Comparison of ENCODE assay signal across 9 mouse cellular contexts in the genomic region with DNA sequence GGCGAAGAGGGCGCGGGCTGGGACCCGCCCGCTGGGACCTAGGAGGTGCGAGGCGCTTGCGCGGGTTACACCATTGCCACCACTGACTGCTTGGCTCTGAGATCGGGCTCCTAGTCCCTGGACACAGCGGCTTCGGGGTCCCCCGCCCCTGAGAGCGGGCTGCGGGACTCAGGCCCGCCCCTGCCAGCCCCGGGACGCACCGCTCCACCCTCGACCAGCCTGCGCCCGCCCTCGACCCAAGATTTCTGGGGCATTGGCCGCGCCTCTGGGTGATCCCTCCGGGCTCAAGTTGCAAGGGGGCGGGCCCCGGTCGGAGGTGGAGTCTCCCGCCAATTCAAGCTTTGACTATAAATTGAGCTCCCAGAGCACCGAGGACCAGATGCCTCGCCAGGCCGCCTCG. TPM values are rescaled to one million over a fixed set of nuclear protein-coding genes. Genes with fewer than 3 reads are reported as not detected.
DNase-seq lines count a peak whose midpoint lies in the region; ATAC-seq lines count a peak whose summit lies in the region.
"Had no signal": no experiment of that assay in that cellular context is flagged by ENCODE, and none has a peak within 500 bp of the region (broad histone marks: within the 10 kb centered on the region; RNA-seq: fewer than 3 reads in every experiment).

TSS of gene Dio3 (plus strand) at position 216 of the 400 bp plus-strand sequence.

- no peaks in the 10 kb centered on the region for H3K9me3 ChIP-seq in heart, embryonic 11.5 days (replicated peaks; ENCODE audit: control insufficient read depth, low read length)
- no peaks in the 10 kb centered on the region for H3K9me3 ChIP-seq in heart, embryonic 12.5 days (replicated peaks)

- H3K9ac ChIP-seq in heart, embryonic 11.5 days (ENCODE audit: low read depth, low read length): no peak within 1 kb of the TSS
- no peak within 1 kb of the TSS for H3K9ac ChIP-seq in heart, embryonic 12.5 days

- 3% methylated on average over 31 of the region's 34 CpGs for WGBS in heart, embryonic 11.5 days (ENCODE audit: insufficient replicate concordance)
- WGBS in heart, embryonic 12.5 days: under 1% methylated on average over 34 of the region's 34 CpGs

- peaks cover 99% of the 10 kb centered on the region for H3K27me3 ChIP-seq in heart, embryonic 11.5 days (ENCODE audit: control insufficient read depth, insufficient read depth, low read length)
- H3K27me3 ChIP-seq in heart, embryonic 12.5 days (replicated peaks): peaks cover 99% of the 10 kb centered on the region

- ATAC-seq in heart, embryonic 11.5 days (replicated peaks; ENCODE audit: insufficient number of reproducible peaks, low FRiP score, low TSS enrichment): no peak
- ATAC-seq in heart, embryonic 12.5 days (ENCODE audit: insufficient number of reproducible peaks, low FRiP score): 0 out of 2 replicates have a peak, but pooled peaks have one; percentile 22

- H3K27ac ChIP-seq in heart, embryonic 11.5 days (ENCODE audit: low read depth, low read length): no peak within 1 kb of the TSS
- no peak within 1 kb of the TSS for H3K27ac ChIP-seq in heart, embryonic 12.5 days (ENCODE audit: poor library complexity, severe bottlenecking)

- H3K4me2 ChIP-seq in heart, embryonic 11.5 days: peak within 1 kb of the TSS; percentile 68
- peak within 1 kb of the TSS; percentile 70 for H3K4me2 ChIP-seq in heart, embryonic 12.5 days

- peak within 1 kb of the TSS; percentile 34 for H3K4me3 ChIP-seq in heart, embryonic 11.5 days (ENCODE audit: low read depth, low read length)
- H3K4me3 ChIP-seq in heart, embryonic 12.5 days: peak within 1 kb of the TSS; percentile 44

- H3K4me1 ChIP-seq in heart, embryonic 11.5 days (ENCODE audit: control insufficient read depth, insufficient read depth, low read length): no peaks in the 10 kb centered on the region
- peaks cover 10% of the 10 kb centered on the region for H3K4me1 ChIP-seq in heart, embryonic 12.5 days (replicated peaks)

- H3K36me3 ChIP-seq in heart, embryonic 11.5 days (ENCODE audit: control insufficient read depth, insufficient read depth, low read length): no peaks in the 10 kb centered on the region
- no peaks in the 10 kb centered on the region for H3K36me3 ChIP-seq in heart, embryonic 12.5 days

- intact Hi-C loops in heart, postnatal 10 days (cut with DNase I): loop anchor here (5.0 kb wide), 1 partner anchor 247 kb away; no protein-coding TSS in a partner anchor
- intact Hi-C loops in left cerebral cortex, postnatal 25 days (cut with DNase I): no loop called here

- no peak for DNase-seq in heart, postnatal 10 days
- DNase-seq in kidney, postnatal 14 days: peak; percentile 67
- DNase-seq in lung, postnatal 4 days: peak; percentile 58 to 78
- peak; percentile 54 to 71 for DNase-seq in urinary bladder, adult 18-20 months (ENCODE audit: low spot score in 2 of 2)
- DNase-seq in thymus, postnatal 14 days: no peak
- DNase-seq in left cerebral cortex, postnatal 25 days (ENCODE audit: low spot score in 2 of 2): no peak

RNA-seq across cellular contexts. Expression of gene Dio3, which starts in this region (rescaled TPM):
- polyA plus RNA-seq in heart, embryonic 11.5 days (2014; fragmentation: Nextera tagmentation; extraction: Ambion mirVana): 0.20 TPM in 1 of 2 replicates, not detected in the other
- total RNA-seq in heart, postnatal 10 days (2021): not detected
- polyA plus RNA-seq in heart, embryonic 12.5 days (2016; fragmentation: Nextera tagmentation; extraction: Ambion mirVana): 0.29 TPM in 1 of 2 replicates, not detected in the other
- 1 to 10 TPM; 3.4 to 5.8 TPM for total RNA-seq in left cerebral cortex, postnatal 25 days (2021)
- total RNA-seq: hematopoietic stem cell, adult 5-6 weeks had no signal

Comparison
In these comparisons a context has a peak if more than half of its experiments do, and no peak if none do; other contexts are left out.
1. RNA of gene Dio3 (total RNA-seq): 3.4 to 5.8 TPM in left cerebral cortex, postnatal 25 days; not detected in heart, postnatal 10 days; every median in the first group is over 4 times any median in the second.
2. Peak in ATAC-seq, H3K4me3 ChIP-seq and H3K4me2 ChIP-seq in heart, embryonic 12.5 days; RNA of the gene not detected or under 1 TPM.
3. DNase-seq: peak in kidney, postnatal 14 days (single experiment), lung, postnatal 4 days (2 of 2) and urinary bladder, adult 18-20 months (2 of 2); none in heart, postnatal 10 days (0 of 2), thymus, postnatal 14 days (single experiment) and left cerebral cortex, postnatal 25 days (0 of 2).